Mouse (Mus musculus) lung, postnatal 4 days (tissue): ENCODE results near the gene Mcee.

Source experiments
- DNase-seq, 2 experiments: peaks; one replicate each; pipeline ENCODE4 v3.0.0; 2021

Mcee gene

GRCm38 (mm10) chr7:64439595-64440518 is 47.5 kb downstream of the Mcee start:
- DNase-seq = no peak

DNA sequence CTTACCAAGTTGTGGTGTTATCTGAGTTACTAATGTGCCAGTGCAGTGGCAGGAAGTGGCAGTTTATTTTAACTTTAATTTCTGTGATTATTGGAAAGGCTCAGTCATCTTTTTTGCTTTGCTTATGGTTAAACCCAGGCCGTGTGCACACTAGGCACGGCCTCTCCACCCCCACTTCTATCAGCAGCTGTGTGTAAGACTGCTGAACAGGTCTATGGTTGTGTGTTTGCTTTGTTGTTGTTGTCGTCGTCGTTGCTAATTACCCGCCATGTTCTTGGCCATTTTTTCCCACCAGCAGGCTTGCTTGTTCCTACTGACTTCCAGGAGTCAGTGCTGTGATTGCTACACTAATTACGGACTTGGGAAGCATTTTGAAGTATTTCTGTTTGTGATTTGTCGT is 48.1 kb downstream of the Mcee start:
- DNase-seq = no peak

GRCm38 (mm10) chr7:64450631-64451030 is 58.2 kb downstream of the Mcee start:
- no peak for DNase-seq

DNA sequence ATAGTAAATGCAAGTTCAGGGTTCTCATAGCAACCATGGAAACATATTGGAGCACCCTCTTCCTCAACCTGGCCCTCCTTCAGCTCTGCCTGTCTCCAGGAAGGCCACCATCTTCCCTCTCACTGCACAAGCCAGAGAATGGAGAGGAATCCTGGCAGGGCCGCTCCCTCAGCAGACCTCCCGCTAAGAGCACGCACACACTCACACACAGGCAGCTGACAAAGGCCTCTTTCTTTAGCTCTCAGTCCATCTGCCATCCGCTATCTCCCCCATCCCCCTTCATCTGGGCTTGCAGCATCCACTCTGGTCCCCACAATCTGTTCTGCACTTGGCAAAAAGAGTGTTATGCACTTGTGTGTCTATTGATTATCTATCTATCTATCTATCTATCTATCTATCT is 59.0 kb downstream of the Mcee start:
- no peak for DNase-seq

DNA sequence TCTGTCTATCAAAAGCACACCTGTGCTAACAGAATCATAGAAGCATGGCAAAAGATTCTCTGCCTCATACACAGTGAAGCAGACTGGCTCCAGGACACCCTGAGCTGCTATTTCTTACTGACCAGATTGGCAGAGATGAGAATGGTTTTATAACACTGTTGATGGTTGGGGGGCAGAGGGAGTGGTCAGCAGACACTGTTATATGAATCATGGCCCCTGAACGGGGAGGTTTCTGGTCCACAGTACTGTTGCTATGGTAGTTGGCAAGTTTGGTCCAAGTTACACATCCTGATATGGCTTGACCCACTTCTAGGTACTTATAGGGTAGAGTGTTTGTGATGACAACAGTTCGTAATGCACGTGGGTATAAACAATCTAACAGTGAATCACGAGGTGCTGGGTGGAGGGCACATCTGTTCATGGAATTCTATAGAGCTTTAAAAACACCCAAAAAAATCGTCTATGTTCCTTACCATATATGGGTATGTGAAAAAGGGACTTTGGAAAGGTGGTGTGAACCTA is 59.5 kb downstream of the Mcee start:
- no peak for DNase-seq

GRCm38 (mm10) chr7:64452471-64453222 is 60.2 kb downstream of the Mcee start:
- no peak for DNase-seq

- DNase-seq = no peak
Measured at GRCm38 (mm10) chr7:64456176-64456575, 63.8 kb downstream of the Mcee start.

DNA sequence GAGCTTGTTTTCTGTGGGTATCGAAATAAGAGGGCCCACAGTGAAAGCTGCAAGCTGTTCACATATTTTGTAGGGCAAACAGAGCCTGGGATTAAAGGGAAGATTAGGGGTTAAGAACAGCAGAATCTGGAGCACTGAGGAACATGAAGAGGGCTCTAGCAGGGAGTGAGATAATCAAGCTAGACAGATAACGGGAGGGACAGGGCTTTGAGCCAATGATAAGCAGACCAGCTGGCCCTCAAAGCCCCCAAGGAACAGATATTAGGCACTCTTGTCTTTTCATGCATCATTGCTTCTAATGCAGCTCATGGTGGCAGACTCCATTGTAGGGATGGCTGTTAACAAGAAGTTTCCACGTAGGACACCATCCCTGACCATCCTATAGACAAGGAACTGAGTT is 64.3 kb downstream of the Mcee start:
- DNase-seq = no peak

DNA sequence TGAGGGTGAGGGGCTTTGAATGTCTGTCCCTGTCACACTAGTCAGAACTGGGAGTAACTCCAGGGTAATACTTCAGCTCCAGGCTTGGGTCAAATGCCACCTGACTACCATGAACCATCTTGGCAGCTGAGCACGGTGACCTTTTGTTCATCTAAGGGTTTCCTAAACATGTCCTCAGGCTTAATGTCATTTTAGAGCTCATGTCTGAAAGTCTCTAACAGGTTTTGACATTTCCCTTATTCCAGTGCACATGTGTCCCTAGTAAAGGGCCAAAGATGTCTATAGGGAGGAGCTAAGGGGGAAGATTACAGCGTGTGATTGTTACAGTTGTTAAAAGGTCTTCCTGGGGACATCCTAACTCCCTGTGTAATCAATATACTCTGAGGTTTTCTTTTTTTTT is 65.4 kb downstream of the Mcee start:
- no peak for DNase-seq
